Mouse (Mus musculus): Measurements from ENCODE around the gene Crim1. TPM values are rescaled to one million over a fixed set of nuclear protein-coding genes. Genes with fewer than 3 reads are reported as not detected.
"Not testable (repeated sequence)": the region's sequence is repeated elsewhere in the genome, so short reads cannot be mapped to it uniquely, and the experiment has no call there.

Gene Crim1
- total RNA-seq, 2 experiments from 2014 or later = 79.6 to 82.6 TPM

DNA sequence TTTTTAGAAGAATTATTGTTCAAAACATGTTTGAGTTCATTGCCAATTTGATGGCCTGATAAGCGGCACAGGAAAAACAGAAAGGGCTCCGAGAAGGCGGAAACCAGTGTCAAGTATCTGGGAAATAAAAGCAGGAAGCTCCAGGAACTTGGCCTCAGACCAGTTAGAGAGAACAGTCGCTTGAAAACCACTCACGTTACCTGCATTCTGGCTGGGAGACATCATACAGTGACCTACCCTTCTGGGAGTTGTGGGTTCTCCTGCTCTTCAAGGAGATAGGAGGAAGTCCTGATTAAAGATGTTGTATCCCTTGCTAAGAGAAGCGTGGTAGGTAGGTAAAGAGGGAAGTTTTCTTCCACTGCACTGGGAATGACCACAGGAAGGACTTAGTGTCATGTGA is 44.7 kb downstream of the Crim1 start:
- intact Hi-C loops (cut with DNase I) = no loop called here
- DNase-seq (ENCODE audit: low spot score in 2 of 2) = no peak

DNA sequence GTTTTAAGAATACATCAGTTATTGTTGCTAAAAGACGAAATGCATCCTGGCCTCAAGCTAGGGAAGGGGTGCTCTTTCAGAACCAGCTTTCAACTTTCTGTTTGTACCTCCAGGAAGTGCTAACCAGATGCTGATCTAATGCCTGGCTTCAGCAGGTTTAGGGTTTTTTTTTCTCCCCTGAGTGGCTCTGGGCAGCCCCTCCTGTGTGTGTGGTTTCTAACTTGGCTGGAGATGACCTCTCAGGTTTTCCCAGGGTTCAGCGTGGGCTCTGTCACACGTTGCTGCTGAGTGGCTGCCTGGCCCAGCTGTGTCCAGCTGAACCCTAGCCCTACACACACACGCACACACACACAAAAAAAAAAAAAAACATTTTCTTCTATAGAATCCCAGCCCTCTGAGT is 45.4 kb downstream of the Crim1 start:
- no peak for DNase-seq (ENCODE audit: low spot score in 2 of 2)
- intact Hi-C loops (cut with DNase I) = no loop called here

DNA sequence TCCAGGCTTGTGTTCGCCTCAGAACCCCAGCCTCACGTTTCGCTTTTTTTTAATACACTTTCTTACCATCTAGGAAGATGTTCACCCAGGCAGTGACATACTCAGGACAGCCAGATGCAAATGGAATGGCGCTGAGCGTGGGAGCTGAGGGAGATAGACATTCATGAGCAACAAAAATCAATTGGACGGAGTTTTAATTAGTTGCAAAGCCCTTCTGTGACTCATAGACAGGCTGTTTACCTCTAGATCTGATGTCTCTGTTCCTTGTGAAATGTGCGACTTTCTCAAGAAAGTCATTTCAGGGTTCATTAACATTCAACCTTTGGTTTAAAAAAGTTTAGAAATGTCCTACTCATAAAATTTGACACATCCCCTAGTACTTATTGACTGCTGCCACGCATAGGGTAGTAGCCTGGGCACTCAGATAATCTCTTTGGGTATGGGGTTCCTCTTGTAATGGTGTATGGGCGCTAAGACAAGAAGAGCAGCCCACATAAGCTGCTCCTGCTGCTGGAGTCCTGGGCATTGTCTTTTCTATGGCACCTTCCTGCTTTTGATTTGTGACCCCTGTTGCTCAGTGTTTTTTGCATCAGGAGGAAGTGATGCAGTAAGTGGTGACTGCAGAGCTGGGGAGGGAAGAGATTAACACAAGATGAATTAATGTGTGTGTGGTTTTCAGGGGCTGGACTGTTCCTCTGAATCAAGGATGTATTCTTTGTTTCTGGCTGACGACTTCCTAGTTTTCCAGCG is 46.8 kb downstream of the Crim1 start:
- no peak for DNase-seq (ENCODE audit: low spot score in 2 of 2)
- intact Hi-C loops (cut with DNase I) = no loop called here

DNA sequence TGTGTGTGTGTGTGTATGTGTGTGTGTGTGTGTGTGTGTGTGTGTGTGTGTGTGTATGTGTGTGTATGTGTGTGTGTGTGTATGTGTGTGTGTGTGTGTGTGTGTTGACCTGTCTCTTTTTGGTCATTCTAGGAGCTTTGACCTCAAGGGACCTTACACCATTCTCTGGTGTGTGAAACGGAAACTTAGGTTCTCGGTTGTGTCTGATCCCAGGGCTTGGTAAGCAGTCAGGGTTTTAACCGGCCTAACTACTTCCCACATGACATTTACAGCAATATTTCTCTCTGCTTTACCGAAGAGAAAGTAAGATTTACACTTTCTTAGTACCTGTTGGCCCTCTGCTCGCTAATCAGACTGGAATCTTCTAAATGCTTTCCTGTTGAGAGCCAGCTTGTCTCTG is 48.1 kb downstream of the Crim1 start:
- no peak for DNase-seq (ENCODE audit: low spot score in 2 of 2)
- intact Hi-C loops (cut with DNase I) = no loop called here

DNA sequence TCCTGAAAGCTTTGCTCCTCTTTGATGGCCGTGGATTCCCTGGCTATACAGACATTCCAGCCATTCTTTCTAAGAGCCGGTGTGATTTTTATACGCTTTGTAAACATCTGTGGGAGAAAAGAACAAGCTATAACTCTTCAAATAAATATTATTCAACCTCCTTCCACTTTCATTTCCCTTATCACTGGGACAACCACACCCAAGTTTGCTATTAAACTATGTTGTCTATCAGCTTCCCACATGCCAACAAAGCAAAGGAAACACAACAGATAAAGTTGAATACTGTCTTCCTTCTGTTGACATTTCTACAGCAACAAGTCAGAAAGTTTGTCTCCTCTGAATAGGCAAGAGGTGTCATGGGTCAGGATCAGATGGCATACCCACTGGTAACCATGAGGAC is 48.9 kb downstream of the Crim1 start:
- intact Hi-C loops (cut with DNase I) = no loop called here
- no peak for DNase-seq (ENCODE audit: low spot score in 2 of 2)

DNA sequence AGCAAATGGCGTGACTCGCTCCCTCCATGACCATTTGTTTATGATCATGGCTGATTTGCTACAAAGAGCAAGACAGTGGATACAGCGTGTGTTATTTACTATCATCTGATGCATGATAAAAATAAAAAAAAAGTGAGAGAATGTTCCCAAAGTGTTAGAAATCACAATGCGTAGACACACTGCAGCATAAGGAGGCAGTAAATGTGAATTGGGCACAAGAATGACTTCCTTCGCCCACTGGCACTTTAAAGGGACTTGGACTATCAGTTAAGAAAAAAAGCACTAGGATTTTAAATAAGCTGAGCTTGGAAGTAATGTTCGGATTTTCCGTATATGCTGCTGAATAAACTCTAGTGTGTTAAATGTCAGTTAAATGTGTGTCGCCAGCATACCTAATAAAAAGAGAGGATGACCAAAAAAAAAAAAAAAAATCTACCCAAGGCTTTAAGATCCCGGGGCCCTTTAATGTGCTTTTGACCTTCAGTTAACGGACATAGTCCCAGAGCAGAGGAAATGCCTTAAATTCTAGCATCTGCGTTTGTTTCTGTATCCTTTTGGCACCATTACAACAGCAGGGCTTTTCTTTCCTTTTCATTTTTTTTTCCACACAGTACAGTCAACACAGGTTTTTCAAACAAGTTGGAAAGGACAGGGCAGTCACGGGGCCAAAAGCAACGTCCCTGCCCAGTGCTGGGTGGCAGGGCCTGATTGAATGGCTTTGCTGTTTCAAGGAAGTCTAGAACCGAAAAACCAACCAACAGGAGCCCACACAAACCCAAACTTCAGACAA is 50.3 kb downstream of the Crim1 start:
- intact Hi-C loops (cut with DNase I) = no loop called here
- DNase-seq (ENCODE audit: low spot score in 2 of 2) = no peak

DNA sequence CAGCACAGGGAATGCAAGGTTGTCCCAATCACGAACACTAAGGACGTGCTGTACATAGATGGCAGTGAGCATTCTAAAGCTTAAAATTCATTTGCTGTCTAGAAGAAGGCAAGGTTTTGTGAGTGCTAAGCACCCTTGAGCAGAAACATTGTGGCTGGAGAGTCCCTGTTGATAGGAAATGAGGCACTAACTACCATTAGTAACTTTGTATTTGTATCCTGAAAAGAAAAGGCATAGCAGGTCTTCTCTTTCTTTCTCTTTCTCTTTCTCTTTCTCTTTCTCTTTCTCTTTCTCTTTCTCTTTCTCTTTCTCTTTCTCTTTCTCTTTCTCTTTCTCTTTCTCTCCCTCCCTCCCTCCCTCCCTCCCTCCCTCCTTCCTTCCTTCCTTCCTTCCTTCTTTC is 53.5 kb downstream of the Crim1 start:
- DNase-seq (ENCODE audit: low spot score in 2 of 2); intact Hi-C loops (cut with DNase I): not testable (repeated sequence)

DNA sequence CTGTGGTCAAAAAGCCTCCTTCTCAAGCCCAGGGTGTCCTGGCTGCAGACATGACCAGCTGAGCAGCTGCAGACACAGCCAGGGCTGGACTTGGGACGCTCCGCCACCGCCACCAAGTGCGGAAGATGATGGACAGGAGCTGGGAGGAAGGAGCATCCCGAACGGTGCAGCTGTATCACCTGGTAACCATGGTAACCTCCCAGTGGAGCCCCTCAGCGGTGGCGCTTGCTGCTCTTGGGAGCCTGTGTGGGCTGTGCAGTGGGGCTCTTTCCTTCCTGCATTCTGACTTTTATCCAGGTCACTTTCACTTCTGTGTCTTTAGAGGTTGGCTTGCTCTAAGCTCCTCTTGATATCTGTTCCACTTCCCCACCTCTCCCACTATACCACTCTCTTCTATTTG is 54.2 kb downstream of the Crim1 start:
- no peak for DNase-seq (ENCODE audit: low spot score in 2 of 2)
- intact Hi-C loops (cut with DNase I) = no loop called here

DNA sequence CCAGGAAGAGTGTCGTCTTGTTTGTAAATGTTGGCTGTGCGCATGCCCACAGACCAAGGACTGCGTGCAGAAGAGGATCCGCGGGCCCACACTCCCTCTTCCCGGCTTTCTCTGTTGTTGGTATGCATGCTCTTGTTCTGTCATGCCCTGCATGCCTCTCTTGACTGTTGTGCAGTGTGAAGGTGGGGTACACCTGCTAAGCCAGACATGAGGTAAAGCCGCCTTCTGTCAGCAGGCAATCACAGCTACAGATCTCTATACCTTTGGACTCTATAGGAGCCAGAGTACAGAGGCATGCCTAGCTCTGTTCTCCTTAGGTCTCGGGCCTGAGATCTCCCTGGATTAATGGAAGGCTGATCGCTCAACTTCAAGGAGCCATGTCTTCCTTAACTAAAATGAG is 55.7 kb downstream of the Crim1 start:
- intact Hi-C loops (cut with DNase I) = no loop called here
- DNase-seq (ENCODE audit: low spot score in 2 of 2) = no peak

DNA sequence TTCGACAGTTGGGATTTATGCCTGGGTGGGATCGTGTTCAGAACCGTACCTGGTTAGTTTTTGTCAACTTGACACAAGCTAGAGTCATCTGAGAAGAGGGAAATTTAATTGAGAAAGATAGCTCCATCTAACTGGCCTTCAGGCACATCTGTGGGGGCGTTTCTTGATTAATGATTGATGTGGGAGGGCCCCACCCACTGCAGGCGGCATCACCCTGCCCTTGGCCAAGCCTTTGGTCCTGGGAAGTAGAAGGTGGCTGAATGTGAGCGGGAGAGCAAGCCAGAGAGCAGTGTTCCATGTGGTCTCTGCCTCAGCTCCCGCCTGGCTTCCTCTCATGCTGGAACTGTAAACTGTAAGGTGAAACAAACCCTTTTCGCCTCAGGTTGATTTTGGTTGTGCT is 56.5 kb downstream of the Crim1 start:
- no peak for DNase-seq (ENCODE audit: low spot score in 2 of 2)
- intact Hi-C loops (cut with DNase I) = no loop called here

DNA sequence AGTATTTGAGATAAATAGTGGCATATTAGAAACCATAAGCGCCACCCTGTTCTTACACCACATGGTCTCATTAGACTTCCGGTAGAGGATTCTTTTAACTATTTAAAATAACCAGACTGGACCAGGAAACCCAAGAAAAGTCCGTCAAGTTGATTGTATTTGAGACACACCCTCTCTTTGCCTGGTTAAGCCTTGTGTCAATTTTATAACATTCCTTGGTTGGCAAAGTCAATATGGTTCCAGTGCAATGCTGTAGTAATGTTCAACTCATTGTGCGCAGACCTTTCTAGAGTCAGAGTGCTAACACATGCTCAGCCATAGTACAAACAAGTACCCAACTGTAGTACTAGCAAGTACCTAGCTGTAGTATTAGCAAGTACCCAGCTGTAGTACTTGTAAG is 61.6 kb downstream of the Crim1 start:
- intact Hi-C loops (cut with DNase I) = no loop called here
- DNase-seq (ENCODE audit: low spot score in 2 of 2) = no peak

DNA sequence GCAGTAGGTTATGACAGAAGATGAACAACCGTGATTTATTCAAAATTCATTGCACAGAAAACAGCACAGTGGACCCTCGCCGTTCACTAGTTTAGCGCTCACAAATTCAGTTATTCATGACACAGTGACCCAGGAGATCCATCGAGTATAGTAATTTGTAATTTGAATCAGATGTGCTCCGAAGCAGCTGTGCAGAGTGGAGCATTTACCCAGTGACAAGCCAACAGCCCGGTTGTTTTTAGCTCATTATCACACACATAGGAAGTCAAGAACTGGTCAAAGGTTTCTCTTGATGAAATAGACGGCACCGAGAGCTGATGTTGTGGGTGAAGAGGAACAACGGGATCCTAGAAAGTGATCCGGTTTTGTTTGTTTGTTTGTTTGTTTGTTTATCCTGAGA is 64.1 kb downstream of the Crim1 start:
- intact Hi-C loops (cut with DNase I) = no loop called here

DNA sequence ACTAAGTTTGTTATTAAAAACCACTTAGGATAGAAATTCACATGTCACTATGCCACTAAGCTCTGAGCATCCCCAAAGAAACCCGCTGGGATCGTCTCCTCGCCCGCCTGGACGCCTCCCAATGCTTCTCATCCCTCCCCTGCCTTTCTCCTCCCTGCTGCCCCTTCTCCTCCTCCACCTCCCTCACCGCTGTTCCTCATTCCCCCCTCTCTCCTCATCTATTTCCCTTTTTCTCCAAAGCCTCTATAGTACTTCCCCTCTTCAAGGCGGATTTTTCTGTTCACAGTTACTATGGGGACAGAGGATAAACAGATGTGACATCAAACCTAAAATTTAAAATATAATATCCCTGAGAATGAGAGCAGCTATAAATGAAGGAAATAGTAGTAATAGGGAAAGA is 65.1 kb downstream of the Crim1 start:
- no peak for DNase-seq (ENCODE audit: low spot score in 2 of 2)
- intact Hi-C loops (cut with DNase I) = no loop called here

More for the DNA sequence above, 64.1 kb downstream of the Crim1 start:
- DNase-seq (ENCODE audit: low spot score in 2 of 2) = no peak

DNA sequence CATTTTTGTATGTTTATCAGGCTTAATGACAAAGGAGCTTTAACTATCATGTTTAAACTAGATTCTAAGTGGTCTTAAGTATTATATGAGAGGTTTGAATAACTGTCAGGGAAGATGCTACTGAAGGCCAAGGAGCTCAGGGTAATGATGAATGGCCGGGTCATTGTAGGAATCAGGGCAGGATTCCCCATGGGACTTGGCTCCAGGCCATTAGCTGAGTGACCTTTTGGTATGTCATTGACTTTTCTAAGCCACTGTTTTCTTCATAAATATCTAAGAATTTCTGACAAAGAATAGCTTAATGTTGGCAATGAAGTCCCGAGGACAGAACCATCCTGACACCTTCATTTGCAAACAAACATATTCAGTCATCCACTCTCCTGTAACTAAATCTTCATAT is 66.2 kb downstream of the Crim1 start:
- intact Hi-C loops (cut with DNase I) = no loop called here
- no peak for DNase-seq (ENCODE audit: low spot score in 2 of 2)

DNA sequence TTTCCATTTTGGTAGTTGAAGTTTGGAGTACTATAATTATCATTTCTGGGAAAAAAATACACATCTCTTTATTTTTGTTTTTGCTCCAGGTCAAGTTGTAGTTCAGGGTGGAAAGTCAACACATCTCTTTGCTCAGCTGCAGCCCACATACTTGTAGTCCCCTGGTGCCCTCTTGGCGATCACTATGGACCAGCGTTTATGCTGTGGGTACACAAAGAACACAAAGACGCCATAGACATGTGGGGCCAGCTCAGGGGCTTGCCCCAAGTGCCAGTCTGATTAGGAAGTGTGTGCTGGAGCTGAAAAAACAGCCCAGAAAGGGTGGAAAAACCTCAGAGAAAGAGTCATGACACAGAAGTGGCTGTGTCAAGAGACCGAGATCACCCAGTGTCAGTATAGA is 68.5 kb downstream of the Crim1 start:
- intact Hi-C loops (cut with DNase I) = no loop called here
- DNase-seq (ENCODE audit: low spot score in 2 of 2) = no peak

DNA sequence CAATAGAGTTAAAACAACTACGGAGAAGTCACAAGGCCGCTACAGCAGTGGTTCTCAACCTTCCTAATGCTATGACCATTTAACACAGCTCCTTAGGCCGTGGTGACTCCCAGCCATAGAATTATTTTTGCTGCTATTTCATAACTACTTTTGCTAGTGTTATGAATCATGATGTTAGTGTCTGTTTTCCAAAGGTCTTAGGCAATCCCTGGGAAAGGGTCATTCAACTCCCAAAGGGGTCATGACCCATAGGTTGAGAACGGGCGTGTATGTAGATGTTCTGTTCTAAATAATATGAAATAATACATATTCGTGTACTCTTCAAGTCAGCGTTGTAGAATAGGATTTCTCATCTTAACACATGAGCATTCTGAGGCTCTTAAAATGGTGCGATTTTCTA is 69.3 kb downstream of the Crim1 start:
- DNase-seq (ENCODE audit: low spot score in 2 of 2) = no peak
- intact Hi-C loops (cut with DNase I) = no loop called here

DNA sequence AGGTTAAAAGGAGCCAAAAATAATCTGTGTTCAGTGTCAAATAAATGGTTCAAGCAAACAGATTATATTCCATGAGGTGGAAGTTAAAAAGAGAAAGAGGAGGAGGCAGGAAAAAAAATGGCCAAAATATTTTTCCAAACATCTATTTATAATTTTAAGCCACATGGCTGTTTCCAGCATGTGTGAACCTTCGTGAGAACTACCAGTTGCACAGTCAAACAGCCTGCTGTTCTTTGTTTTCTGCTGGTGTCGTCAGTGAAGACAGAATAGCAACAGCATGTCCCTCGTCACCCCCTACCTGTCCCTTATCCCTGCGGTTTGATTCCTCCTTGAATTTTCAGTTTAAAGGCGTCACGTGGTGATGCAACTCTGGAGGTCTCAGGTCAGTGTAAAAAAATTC is 70.0 kb downstream of the Crim1 start:
- no peak for DNase-seq (ENCODE audit: low spot score in 2 of 2)
- intact Hi-C loops (cut with DNase I) = no loop called here

DNA sequence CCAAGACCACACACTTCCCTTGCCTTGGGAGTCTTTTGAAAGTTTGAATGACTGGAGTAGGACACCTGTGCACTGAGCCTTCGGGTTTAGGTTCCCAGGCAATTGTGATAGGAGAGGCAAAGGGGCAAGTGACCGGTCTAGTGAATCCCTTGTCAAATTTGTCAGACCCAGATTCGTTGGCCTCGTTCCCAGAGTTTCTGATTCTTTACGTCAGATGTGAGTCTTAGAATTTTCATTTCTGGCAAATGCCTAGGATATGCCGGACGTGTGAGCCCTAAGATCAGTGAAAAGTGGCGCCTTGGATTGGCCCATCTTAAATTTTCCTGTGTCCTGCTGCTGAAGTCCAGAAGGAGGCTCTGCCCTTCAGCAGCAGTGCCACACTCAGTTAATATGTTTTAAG is 71.7 kb downstream of the Crim1 start:
- DNase-seq (ENCODE audit: low spot score in 2 of 2) = no peak
- intact Hi-C loops (cut with DNase I) = no loop called here

DNA sequence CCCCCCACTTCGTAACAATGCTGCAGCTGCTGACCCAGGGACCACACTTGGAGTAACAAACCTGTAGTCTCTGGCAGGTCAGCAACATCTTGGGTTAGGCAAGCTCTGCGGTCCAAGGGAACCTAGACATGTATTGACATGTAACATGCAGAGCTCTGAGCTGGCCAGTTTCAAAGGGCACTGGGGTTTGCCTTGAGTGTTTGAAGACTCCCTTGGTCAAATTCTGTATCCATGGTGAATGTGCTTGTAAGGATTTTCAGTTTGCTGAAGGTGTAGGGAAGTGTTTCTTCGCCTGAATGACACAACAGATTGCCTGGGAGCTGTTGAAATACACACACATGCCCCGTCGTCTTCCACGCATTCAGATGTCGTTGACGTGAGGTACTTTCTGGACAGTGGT is 72.1 kb downstream of the Crim1 start:
- intact Hi-C loops (cut with DNase I) = no loop called here
- no peak for DNase-seq (ENCODE audit: low spot score in 2 of 2)

DNA sequence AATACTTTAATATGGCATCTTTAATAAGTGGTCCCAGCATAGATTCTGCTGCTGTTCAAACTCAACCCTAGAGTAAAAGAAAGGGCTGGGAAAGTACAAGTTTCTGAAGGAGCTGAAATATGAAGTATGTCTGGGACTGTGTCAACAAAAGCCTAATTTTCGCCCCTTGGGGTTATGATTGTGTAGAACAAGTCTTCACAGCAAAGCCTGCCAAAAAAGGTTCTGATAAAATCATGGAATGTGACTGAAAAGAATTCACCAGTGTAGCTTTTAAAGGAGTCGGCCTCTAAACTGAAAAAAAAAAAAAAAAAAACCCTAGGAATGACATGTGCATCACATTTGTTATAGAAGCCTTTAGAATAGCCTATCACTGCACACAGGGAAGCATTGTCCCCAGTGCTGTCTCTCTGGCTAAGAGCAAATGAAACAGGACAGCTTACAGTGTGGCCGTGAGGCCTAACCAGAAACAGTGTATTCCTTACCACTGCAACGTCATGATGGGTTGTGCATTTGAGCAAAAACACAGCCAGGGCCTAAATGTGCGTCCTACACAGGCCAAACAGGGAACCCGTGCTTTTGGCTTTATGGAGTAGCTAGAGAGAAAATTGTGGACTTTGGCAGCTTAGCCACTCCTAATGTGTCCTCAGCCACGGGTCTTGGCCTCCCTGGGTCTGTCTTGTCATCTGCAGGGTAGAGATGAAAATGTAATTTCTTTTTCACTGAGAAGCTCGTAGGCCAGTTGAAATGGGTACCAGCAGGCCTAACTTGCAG is 72.8 kb downstream of the Crim1 start:
- intact Hi-C loops (cut with DNase I) = no loop called here
- DNase-seq (ENCODE audit: low spot score in 2 of 2) = no peak

DNA sequence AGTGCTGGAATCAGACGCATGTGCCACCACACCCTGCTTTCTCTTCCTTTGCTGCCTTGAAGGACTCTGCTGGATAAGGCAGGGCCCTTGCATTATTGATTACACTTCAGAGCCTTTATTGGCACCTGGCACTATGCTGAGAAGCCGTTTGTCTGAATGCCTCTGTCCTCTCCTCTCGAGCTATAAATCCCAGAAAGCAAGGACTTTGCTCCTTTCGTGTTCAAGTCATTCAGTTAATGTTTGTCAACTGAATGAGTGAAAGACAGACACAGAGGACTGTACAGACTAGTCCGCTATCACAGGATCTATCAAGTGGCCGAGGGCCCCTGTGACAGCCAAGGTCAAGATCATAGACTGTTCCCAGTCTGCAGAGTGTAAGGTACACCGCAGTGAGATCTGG is 73.8 kb downstream of the Crim1 start:
- DNase-seq (ENCODE audit: low spot score in 2 of 2) = no peak
- intact Hi-C loops (cut with DNase I) = no loop called here

Measured in left cerebral cortex, postnatal 36 days (tissue).